Mouse (Mus musculus): ENCODE measurements at regions not wholly inside any gene's neighbourhood (a gene's known extent, or its start where the extent isn't known, plus 50 kb on each side); places are given as distances from the start of the nearest gene placed in this dataset.

DNA sequence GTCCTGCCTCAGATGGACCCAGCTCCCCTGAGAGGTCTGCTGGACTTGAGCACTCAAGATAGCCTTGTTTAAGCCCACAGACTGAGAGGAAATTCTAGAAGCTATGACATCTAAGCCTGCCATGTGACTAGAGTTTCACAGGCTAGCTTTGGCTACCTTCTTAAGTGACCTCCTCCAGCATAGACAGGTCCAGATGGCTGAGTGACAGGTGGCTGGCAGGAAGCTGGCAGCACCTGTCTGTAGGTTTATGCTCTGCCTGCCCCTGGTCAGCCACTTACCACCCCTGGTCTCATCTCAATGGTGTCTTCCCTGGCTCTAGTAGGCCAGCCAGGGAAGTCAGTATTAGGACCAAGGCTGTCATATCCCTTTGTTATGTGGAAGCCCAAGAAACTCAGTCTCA lies 165.9 kb downstream of the Rplp1 start:
- Histone ChIP-seq H3K36me3 (replicated peaks) (no peaks in the 10 kb centered on the region), H3K4me1 (peaks cover 12% of the 10 kb centered on the region), H3K9me3 (no peaks in the 10 kb centered on the region), H3K27me3 (ENCODE audit: poor library complexity, severe bottlenecking) (0 out of 2 replicates have a peak, but pooled peaks cover 6% of the 10 kb centered on the region), H3K27ac (no peak overlapping the region), H3K4me3 (no peak overlapping the region)
- no peak for DNase-seq (ENCODE audit: extremely low spot score, low spot score)

DNA sequence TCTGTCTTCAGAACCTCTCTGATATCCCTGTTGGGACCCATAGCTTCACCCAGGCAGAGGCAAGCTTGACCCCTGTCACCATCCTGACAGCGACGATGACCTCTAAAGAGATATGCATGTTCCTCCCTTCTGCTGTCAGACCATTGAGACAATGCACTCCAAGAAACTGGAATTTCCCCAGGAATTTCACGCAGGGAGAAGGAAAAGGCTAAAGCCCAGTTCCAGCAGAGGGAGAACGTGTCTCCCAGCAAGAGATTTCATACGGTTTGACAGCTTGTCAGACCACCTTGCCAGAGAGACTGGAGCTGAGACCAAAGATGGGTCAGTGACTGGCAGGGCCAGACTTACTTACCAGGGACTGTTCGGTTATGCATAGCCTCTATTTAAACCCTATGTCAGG lies 167.9 kb downstream of the Rplp1 start:
- Histone ChIP-seq H3K9me3 (no peaks in the 10 kb centered on the region), H3K27ac (no peak overlapping the region), H3K4me3 (no peak overlapping the region), H3K36me3 (replicated peaks) (no peaks in the 10 kb centered on the region), H3K27me3 (ENCODE audit: poor library complexity, severe bottlenecking) (no peaks in the 10 kb centered on the region), H3K4me1 (peaks cover 11% of the 10 kb centered on the region)
- DNase-seq (ENCODE audit: extremely low spot score, low spot score): no peak
- WGBS: 74% methylated on average over 6 of the region's 6 CpGs

DNA sequence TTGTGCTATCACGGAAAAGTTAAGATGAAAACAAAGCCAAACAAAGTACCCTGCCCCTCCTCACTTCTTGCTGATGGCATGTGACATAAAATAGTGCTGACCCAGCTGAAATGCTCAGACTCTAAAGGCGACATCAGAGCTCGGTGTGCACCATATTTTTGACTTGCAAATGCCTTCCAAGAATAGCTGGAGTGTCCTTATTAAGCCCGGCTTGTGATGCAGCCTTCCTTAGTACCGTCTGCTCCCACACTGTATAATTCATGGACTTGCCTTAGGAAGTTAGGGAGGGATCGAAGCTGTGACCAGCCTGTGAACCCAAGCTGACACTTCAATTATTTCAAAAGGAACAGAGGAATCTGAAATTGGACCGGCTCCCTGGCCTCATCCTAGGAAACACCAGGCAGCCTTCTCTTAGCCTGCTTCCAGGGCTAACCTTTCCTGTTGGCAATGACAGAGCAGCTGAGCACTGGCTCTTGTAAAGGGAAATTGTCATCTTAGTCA lies 169.0 kb downstream of the Rplp1 start:
- H3K27ac ChIP-seq: no peak overlapping the region
- 82% methylated on average over 7 of the region's 7 CpGs for WGBS
- no peaks in the 10 kb centered on the region for H3K9me3 ChIP-seq
- H3K27me3 ChIP-seq (ENCODE audit: poor library complexity, severe bottlenecking): no peaks in the 10 kb centered on the region
- H3K36me3 ChIP-seq (replicated peaks): no peaks in the 10 kb centered on the region
- no peak overlapping the region for H3K4me3 ChIP-seq
- peaks cover 11% of the 10 kb centered on the region for H3K4me1 ChIP-seq
- no peak for DNase-seq (ENCODE audit: extremely low spot score, low spot score)

DNA sequence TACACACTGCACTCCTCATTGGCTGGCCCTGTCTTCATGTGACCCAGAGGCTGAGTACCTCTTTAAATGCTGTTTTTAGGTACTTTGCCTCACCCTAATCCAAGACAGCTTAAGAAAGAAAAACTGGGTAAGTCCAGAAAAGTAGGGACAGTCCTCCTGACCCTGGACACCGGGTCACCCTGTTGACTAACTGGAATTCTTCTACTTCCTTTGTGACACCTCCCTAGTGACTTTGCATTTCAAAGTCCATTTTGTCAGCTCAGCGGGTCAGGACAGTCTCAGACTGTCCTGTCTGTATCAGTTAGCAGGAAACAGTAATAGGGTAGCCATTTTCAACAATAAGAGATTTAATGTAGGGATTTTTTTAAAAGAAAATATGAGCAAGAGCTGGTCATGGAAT lies 180.8 kb downstream of the Rplp1 start:
- 73% methylated on average over 2 of the region's 2 CpGs for WGBS
- no peak overlapping the region for H3K4me3 ChIP-seq
- no peaks in the 10 kb centered on the region for H3K36me3 ChIP-seq (replicated peaks)
- H3K27ac ChIP-seq: no peak overlapping the region
- DNase-seq (ENCODE audit: extremely low spot score, low spot score): no peak
- no peaks in the 10 kb centered on the region for H3K27me3 ChIP-seq (ENCODE audit: poor library complexity, severe bottlenecking)
- H3K4me1 ChIP-seq: no peaks in the 10 kb centered on the region
- peaks cover 5% of the 10 kb centered on the region; the same call in 1 of the 2 replicates for H3K9me3 ChIP-seq

DNA sequence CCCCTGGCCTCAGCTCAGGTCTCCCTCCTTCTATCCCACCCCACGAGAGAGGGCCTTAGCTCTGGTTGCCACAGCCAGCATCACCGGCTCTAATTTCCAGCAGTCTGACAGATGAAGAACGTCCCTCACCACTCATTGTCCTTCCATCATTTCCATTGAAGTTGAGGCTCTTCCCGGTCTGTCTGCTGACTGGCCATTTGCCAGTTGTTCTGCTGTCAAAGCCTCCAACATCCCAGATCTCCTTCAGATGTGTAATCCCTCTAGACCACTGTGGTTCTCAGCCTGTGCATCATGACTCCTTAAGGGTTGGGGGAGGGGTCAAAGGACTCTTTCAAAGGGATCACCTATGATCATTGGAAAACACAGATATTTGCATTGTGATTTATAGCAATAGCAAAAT lies 181.6 kb downstream of the Rplp1 start:
- no peak overlapping the region for H3K27ac ChIP-seq
- no peak overlapping the region for H3K4me3 ChIP-seq
- H3K27me3 ChIP-seq (ENCODE audit: poor library complexity, severe bottlenecking): no peaks in the 10 kb centered on the region
- peaks cover 5% of the 10 kb centered on the region for H3K4me1 ChIP-seq
- H3K9me3 ChIP-seq: peaks cover 5% of the 10 kb centered on the region; the same call in 1 of the 2 replicates
- 89% methylated on average over 4 of the region's 4 CpGs for WGBS
- H3K36me3 ChIP-seq (replicated peaks): no peaks in the 10 kb centered on the region
- DNase-seq (ENCODE audit: extremely low spot score, low spot score): no peak

DNA sequence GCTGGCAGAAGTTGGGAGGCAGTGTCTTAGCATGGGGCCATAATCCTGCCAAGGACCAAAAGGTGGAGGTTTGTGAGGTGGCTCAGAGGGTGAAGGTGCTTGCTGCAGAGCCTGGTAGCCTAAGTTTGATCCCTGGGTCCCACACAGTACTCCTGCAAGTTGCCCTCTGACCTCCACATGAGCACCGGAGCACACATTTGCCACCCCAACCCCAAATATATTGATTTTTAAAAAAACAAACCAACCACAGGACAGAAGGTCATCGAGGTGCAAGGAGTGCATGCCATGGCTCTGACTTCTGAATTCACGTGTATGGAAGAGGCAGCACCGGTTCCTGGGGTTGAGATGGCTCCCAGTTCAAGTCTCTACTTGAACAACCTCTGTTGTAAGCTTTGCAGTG lies 186.2 kb downstream of the Rplp1 start:
- no peak for DNase-seq (ENCODE audit: extremely low spot score, low spot score)
- Histone ChIP-seq H3K27me3 (ENCODE audit: poor library complexity, severe bottlenecking) (peaks cover 5% of the 10 kb centered on the region; the same call in 1 of the 2 replicates), H3K9me3 (no peaks in the 10 kb centered on the region), H3K4me1 (peaks cover 7% of the 10 kb centered on the region), H3K36me3 (replicated peaks) (no peaks in the 10 kb centered on the region), H3K27ac (no peak overlapping the region), H3K4me3 (no peak overlapping the region)
- WGBS: 87% methylated on average over 4 of the region's 4 CpGs

DNA sequence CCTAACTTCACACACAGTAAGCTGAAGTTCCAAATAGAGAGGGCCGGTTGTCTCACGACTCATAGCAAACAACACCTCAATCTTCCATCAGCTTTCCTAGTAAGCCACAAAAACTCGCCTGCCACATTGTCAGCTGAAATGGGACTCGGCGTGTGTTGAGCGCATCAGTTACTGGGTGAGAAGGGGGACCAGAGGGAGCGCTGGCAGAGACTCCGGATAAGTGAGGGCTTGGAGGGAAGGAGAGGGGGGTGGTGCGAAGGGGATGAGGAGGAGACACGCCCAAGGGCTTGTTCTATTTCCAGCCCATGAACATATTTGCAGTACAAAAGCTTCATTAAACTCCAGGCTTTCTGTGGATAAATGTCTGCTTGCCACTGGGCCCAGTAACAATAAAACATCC lies 186.7 kb downstream of the Rplp1 start:
- no peaks in the 10 kb centered on the region for H3K36me3 ChIP-seq (replicated peaks)
- H3K4me1 ChIP-seq: peaks cover 7% of the 10 kb centered on the region
- H3K27ac ChIP-seq: no peak overlapping the region
- peaks cover 9% of the 10 kb centered on the region for H3K27me3 ChIP-seq (ENCODE audit: poor library complexity, severe bottlenecking)
- DNase-seq (ENCODE audit: extremely low spot score, low spot score): no peak
- no peak overlapping the region for H3K4me3 ChIP-seq
- 81% methylated on average over 10 of the region's 10 CpGs for WGBS
- H3K9me3 ChIP-seq: no peaks in the 10 kb centered on the region

DNA sequence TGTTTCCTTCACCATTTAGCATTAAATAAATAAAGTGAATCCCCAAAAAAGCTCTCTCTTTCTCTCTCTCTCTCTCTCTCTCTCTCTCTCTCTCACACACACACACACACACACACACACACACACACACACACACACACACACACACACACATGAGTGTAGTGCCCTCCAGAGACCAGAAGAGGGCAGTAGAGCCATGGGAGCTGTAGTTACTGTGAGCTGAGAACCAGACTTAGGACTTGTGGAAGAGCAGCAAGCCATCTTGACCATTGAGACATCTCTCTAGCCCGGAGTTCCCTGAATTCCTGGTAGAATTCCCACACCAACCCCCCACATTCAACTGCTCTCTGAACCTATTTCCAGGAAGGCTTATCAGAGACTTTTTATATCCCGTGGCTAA lies 190.3 kb downstream of the Rplp1 start:
- H3K4me3 ChIP-seq: no peak overlapping the region
- no peak overlapping the region for H3K27ac ChIP-seq
- 89% methylated on average over 2 of the region's 2 CpGs for WGBS
- no peak for DNase-seq (ENCODE audit: extremely low spot score, low spot score)
- H3K9me3 ChIP-seq: no peaks in the 10 kb centered on the region
- H3K27me3 ChIP-seq (ENCODE audit: poor library complexity, severe bottlenecking): peaks cover 43% of the 10 kb centered on the region
- peaks cover 26% of the 10 kb centered on the region for H3K4me1 ChIP-seq
- H3K36me3 ChIP-seq (replicated peaks): no peaks in the 10 kb centered on the region

DNA sequence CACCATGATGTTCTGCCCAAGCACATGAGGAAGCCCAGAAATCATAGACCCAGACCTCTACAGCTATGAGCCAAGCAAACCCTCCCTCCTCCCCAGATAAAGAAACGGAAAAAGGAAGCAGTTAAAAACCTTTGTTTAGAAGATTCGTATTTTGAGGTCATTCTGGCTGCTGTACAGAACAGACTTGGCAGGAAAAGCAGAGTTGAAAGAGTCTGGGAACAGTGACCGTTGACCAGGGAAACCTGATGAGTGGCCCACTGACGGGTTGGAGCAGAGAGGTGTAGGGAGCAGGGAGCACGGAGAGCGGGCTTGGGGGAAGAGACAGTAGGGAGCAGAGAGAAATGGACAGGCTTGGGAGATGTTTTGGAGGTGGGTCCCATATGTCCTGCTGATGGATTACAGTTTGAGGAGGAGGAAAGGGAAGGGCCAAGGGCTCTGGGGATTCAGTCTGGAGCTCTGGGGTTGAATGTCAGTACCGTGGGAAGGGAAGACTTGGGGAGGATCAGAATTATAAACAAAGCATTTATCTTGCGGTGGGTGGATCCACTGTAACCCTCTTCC lies 191.2 kb downstream of the Rplp1 start:
- WGBS: 96% methylated on average over 8 of the region's 8 CpGs
- Histone ChIP-seq H3K9me3 (no peaks in the 10 kb centered on the region), H3K36me3 (replicated peaks) (no peaks in the 10 kb centered on the region), H3K4me3 (no peak overlapping the region), H3K4me1 (peaks cover 25% of the 10 kb centered on the region), H3K27ac (no peak overlapping the region), H3K27me3 (ENCODE audit: poor library complexity, severe bottlenecking) (peaks cover 53% of the 10 kb centered on the region)
- no peak for DNase-seq (ENCODE audit: extremely low spot score, low spot score)

DNA sequence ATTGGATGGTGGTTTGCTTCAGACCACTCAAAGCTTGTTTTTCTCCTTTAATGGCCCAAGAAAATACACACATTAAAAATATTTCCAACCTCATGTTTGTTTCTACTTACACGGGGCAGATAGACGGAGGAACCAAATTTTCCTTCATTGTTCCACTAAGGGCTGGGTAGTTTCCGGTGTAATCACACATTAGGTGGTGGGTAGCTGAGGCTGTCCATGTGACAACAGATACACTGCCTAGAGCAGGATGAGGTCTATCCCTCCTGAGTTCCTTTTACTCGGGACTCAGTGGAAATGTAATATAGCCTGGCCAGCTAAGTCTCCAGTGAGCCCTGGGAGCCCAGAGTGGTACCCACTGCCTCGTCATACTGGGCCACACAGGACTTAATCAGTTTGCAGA lies 192.5 kb downstream of the Rplp1 start:
- no peaks in the 10 kb centered on the region for H3K9me3 ChIP-seq
- H3K27me3 ChIP-seq (ENCODE audit: poor library complexity, severe bottlenecking): peaks cover 62% of the 10 kb centered on the region
- H3K4me3 ChIP-seq: no peak overlapping the region
- H3K36me3 ChIP-seq (replicated peaks): no peaks in the 10 kb centered on the region
- H3K27ac ChIP-seq: no peak overlapping the region
- 90% methylated on average over 5 of the region's 5 CpGs for WGBS
- peaks cover 23% of the 10 kb centered on the region for H3K4me1 ChIP-seq
- no peak for DNase-seq (ENCODE audit: extremely low spot score, low spot score)

DNA sequence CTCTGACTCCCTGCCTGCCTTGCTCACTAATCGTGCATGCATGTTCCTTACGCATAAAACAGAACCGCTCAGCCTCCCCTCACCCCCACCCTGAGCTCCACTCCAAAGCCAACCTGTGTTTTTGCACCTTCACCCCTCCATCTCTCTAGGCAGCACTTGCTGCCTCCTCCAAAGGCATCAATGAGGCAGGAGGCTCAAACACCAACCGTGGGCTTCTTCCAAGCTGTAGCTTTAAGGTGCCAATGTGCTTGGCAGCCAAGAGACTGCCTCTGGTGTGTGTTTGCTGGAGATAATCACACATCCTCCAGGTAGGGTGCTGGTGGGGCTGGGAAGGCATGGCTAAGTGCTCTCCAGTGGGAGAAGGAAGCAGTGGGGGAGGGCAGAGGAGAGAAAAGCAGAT lies 193.3 kb downstream of the Rplp1 start:
- Histone ChIP-seq H3K4me3 (no peak overlapping the region), H3K27me3 (ENCODE audit: poor library complexity, severe bottlenecking) (peaks cover 62% of the 10 kb centered on the region), H3K36me3 (replicated peaks) (no peaks in the 10 kb centered on the region), H3K9me3 (no peaks in the 10 kb centered on the region), H3K4me1 (peaks cover 23% of the 10 kb centered on the region), H3K27ac (peak overlapping the region; percentile 22; the same call in 1 of the 2 replicates)
- 51% methylated on average over 4 of the region's 4 CpGs for WGBS
- DNase-seq (ENCODE audit: extremely low spot score, low spot score): no peak

DNA sequence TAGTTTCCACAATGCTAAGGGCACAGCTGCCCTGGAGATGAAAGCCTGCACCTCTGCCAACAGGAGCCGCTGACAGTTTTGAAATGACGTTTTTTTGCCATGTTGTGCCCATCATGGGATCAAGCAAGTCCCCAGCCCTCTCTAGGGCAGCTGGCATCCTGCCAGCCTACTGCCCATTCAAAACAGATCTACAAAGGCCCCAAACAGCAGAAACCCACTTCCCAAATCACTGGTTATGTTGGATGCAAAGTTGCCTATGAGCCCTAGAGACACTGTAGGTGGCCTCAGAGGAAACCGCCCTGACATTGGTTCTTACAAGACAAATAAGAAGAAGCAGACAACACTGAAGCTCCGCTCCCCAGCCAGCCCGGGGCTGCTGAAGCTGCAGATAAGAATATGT lies 194.1 kb downstream of the Rplp1 start:
- Histone ChIP-seq H3K4me3 (no peak overlapping the region), H3K36me3 (replicated peaks) (no peaks in the 10 kb centered on the region), H3K27ac (peak overlapping the region; percentile 22; the same call in 1 of the 2 replicates), H3K9me3 (no peaks in the 10 kb centered on the region), H3K27me3 (ENCODE audit: poor library complexity, severe bottlenecking) (peaks cover 70% of the 10 kb centered on the region), H3K4me1 (peaks cover 23% of the 10 kb centered on the region)
- 78% methylated on average over 5 of the region's 5 CpGs for WGBS
- DNase-seq (ENCODE audit: extremely low spot score, low spot score): no peak

DNA sequence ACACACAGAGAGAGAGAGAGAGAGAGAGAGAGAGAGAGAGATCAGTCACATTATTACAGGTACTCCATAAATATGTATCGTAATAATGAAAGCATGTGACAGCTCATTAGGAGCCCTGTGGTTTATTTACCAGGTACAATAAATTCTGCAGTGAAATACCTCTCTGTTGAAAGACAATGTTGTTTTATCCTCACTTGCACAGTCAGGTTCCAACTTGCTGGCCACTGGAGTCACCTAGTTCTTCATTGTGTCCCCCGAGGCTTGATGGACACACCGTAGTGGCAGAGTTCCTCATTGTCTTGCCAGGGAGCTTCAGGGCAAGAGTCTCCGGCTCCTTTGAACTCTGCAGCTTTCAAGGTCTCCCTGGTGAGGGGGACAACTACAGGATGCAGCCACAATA lies 197.6 kb downstream of the Rplp1 start:
- H3K27me3 ChIP-seq (ENCODE audit: poor library complexity, severe bottlenecking): peaks cover 71% of the 10 kb centered on the region
- no peak overlapping the region for H3K4me3 ChIP-seq
- WGBS: 69% methylated on average over 4 of the region's 4 CpGs
- H3K36me3 ChIP-seq (replicated peaks): no peaks in the 10 kb centered on the region
- no peak for DNase-seq (ENCODE audit: extremely low spot score, low spot score)
- H3K27ac ChIP-seq: no peak overlapping the region
- peaks cover 38% of the 10 kb centered on the region for H3K4me1 ChIP-seq
- no peaks in the 10 kb centered on the region for H3K9me3 ChIP-seq

Data from forebrain, embryonic 10.5 days (tissue).